Mouse (Mus musculus): ENCODE measurements at regions not wholly inside any gene's neighbourhood (a gene's known extent, or its start where the extent isn't known, plus 50 kb on each side); places are given as distances from the start of the nearest gene placed in this dataset.

DNA sequence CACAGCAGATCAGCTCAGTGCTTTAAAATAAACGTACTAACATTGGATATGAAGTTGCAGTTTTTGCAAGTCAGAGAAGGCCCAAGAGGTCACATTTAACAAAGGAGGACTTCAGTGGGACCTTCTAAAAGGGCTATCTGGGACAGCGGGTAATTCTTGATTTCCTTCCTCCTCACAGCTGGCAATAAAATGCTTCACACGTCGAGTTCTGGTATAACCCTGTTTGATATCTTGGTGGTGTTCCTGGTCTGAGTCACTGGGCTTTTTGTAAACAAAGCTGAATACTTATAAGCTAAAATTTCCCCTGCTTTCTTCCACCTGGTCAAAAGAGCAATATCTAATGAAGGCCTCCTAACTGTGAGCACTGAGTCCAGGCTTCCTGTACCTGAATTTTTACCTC lies 187.9 kb downstream of the Rnd3 start:
- Histone ChIP-seq H3K9me3 (no peaks in the 10 kb centered on the region), H3K27ac (no peak overlapping the region), H3K4me3 (replicated peaks) (no peak overlapping the region), H3K27me3 (replicated peaks) (no peaks in the 10 kb centered on the region), H3K36me3 (no peaks in the 10 kb centered on the region), H3K9ac (no peak overlapping the region), H3K4me1 (0 out of 2 replicates have a peak, but pooled peaks cover 3% of the 10 kb centered on the region), H3K4me2 (no peak overlapping the region)
- 49% methylated on average over 4 of the region's 4 CpGs for WGBS
- no peak for ATAC-seq (ENCODE audit: insufficient read depth, low FRiP score, low read depth)

DNA sequence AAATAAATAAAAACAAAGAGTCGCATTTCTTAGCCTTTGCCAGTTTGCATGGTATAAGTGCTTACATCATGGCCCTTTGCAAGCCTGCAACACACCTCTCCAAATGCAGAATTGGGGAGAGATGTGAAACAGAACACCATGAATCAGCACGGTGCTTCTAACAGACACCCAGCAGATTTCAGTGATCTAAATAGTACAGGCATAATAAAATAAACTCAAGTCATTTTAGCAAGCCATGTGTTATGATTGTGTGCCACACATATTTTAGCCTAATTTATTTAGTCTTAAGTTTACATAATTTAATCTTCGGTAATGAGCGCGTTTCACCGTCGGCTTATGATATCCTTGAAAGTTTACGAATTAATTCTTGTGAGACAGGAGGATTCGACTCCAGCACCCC lies 189.6 kb downstream of the Rnd3 start:
- ATAC-seq (ENCODE audit: insufficient read depth, low FRiP score, low read depth), result no peak
- Histone ChIP-seq H3K36me3 (no peaks in the 10 kb centered on the region), H3K9ac (no peak overlapping the region), H3K9me3 (no peaks in the 10 kb centered on the region), H3K4me3 (replicated peaks) (no peak overlapping the region), H3K4me2 (no peak overlapping the region), H3K27me3 (replicated peaks) (no peaks in the 10 kb centered on the region), H3K4me1 (0 out of 2 replicates have a peak, but pooled peaks cover 3% of the 10 kb centered on the region), H3K27ac (no peak overlapping the region)
- WGBS, result 67% methylated on average over 9 of the region's 9 CpGs

DNA sequence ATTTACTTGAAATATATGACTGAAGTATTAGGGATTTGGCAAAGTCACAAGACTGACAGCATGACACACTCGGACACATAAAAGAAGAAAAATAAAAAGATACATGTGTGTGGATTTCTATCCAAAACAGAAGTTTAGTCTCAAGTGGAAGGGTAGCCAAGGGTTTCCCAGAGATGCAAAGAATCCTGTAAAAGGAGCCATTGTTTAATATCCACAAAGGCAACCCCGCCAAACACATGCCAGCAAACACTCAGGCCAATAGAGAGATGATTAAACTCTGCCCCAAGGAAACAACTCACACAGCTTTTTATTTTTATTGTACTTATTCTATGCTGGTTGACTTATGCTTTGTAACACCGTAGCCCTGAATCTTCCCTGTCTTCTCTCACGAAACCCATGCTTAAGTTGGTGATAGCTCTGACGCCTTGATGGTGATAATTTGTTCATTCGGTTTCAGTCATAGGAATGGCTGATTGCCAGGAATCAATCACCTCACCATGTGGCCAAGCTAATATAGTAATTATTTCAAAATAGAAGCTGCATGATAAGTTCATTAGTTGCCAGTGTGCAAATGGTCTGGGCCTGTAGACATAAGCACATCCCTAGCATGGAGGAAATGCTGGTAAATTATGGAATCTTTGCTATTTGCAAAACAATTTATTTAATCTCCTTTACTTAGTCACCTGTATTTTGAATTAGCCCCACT lies 194.4 kb downstream of the Rnd3 start:
- H3K36me3 ChIP-seq, result no peaks in the 10 kb centered on the region
- H3K9me3 ChIP-seq, result no peaks in the 10 kb centered on the region
- no peaks in the 10 kb centered on the region for H3K4me1 ChIP-seq
- H3K27ac ChIP-seq, result no peak overlapping the region
- no peak overlapping the region for H3K4me2 ChIP-seq
- no peak overlapping the region for H3K4me3 ChIP-seq (replicated peaks)
- ATAC-seq (ENCODE audit: insufficient read depth, low FRiP score, low read depth), result no peak
- WGBS, result 72% methylated on average over 6 of the region's 6 CpGs
- no peaks in the 10 kb centered on the region for H3K27me3 ChIP-seq (replicated peaks)
- no peak overlapping the region for H3K9ac ChIP-seq

DNA sequence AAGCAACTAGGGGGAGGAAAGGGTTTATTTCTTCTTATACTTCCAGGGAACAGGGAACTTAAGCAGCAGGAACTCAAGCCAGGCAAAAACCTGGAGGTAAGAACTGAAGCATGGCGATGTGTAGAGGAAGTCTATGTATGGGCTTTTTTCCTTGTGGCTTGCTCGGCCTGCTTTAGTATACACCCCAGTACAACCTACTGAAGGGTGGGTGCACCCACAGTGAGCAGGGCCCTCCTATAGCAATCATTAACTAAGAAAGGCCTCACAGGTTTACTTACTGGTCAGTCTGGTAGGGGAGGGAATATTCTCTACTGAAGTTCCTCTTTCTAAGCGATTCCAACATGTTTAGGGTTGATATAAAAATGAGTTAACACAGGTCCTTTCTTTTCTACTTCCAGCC lies 197.9 kb downstream of the Rnd3 start:
- ATAC-seq (ENCODE audit: insufficient read depth, low FRiP score, low read depth), result peak; percentile 89

DNA sequence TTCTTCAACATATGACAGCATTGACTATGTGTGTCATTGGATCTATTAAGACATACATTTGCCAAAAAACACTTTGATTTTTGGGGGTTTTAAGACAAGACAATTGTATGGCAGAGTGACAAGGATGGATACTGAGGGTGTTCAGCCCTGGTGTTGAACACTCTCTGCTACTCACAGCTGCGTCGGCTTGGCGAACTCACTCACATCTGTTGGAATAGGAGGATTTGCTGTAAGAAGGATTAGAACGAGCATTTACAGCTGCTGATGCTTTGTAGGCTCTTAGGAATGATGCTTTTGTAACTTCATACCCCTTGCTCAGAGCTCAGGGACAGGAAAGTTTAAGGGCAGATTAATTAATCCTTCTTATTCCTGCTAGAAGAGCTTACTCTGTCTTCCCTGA lies 199.2 kb downstream of the Rnd3 start:
- WGBS, result 86% methylated on average over 4 of the region's 4 CpGs
- Histone ChIP-seq H3K36me3 (no peaks in the 10 kb centered on the region), H3K4me1 (no peaks in the 10 kb centered on the region), H3K4me2 (no peak overlapping the region), H3K4me3 (replicated peaks) (no peak overlapping the region), H3K9me3 (no peaks in the 10 kb centered on the region), H3K27ac (no peak overlapping the region), H3K27me3 (replicated peaks) (no peaks in the 10 kb centered on the region), H3K9ac (no peak overlapping the region)
- no peak for ATAC-seq (ENCODE audit: insufficient read depth, low FRiP score, low read depth)

More for the DNA sequence above, 197.9 kb downstream of the Rnd3 start:
- Histone ChIP-seq H3K27ac (no peak overlapping the region), H3K4me2 (no peak overlapping the region), H3K4me3 (replicated peaks) (no peak overlapping the region), H3K27me3 (replicated peaks) (no peaks in the 10 kb centered on the region), H3K9ac (no peak overlapping the region), H3K36me3 (no peaks in the 10 kb centered on the region), H3K9me3 (no peaks in the 10 kb centered on the region), H3K4me1 (no peaks in the 10 kb centered on the region)
- WGBS, result 71% methylated on average over 3 of the region's 3 CpGs

DNA sequence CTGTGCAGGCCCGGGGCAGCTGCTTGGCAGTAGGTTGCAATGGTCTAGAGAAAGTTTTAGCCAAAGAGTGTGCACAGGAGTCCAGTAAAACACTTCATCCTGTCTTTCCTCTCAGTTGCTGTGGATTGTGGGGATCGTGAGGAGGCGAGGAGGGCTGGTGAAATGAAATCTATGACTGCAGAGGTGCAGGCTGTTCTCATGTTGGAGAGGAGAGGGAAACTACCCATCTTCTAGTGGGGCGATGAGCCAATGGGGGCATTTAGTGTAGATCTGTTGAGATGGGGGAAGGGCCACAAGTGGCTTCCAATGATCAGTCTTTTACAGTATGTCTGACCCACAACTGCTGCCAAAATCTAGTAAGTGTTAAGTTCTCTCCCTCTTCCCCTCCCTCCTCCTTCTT lies 203.4 kb downstream of the Rnd3 start:
- no peak overlapping the region for H3K4me3 ChIP-seq (replicated peaks)
- H3K36me3 ChIP-seq, result no peaks in the 10 kb centered on the region
- H3K9me3 ChIP-seq, result no peaks in the 10 kb centered on the region
- 90% methylated on average over 4 of the region's 4 CpGs for WGBS
- H3K27me3 ChIP-seq (replicated peaks), result no peaks in the 10 kb centered on the region
- H3K9ac ChIP-seq, result no peak overlapping the region
- H3K4me2 ChIP-seq, result no peak overlapping the region
- no peak overlapping the region for H3K27ac ChIP-seq
- H3K4me1 ChIP-seq, result no peaks in the 10 kb centered on the region
- no peak for ATAC-seq (ENCODE audit: insufficient read depth, low FRiP score, low read depth)

- no peak overlapping the region for H3K27ac ChIP-seq
- H3K36me3 ChIP-seq, result no peaks in the 10 kb centered on the region
- H3K4me1 ChIP-seq, result no peaks in the 10 kb centered on the region
- H3K4me2 ChIP-seq, result no peak overlapping the region
- no peak overlapping the region for H3K4me3 ChIP-seq (replicated peaks)
- no peak overlapping the region for H3K9ac ChIP-seq
- H3K27me3 ChIP-seq (replicated peaks), result no peaks in the 10 kb centered on the region
- ATAC-seq (ENCODE audit: insufficient read depth, low FRiP score, low read depth), result no peak
- H3K9me3 ChIP-seq, result no peaks in the 10 kb centered on the region
- 73% methylated on average over 15 of the region's 15 CpGs for WGBS
Observed at GRCm38 (mm10) chr2:50943180-50943579, 205.7 kb downstream of the Rnd3 start.

DNA sequence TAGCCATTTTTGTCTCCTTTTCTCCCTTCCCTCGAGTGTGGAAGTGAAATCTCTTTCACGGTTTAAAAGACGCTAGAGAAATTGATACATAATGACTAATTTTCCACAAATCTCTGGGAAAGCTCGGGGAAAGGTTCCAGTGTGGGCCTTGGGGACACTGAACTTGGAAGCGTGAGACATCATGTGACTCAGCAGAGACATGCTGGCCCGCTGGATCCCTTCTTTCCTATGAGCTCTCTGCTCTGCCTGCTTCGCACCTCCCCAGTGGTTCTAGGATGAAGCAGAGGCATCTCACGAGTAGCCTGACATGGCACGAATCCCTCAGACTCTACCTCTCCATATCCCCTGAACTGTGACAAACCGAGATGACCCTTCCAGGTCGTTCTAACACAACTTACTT lies 206.2 kb downstream of the Rnd3 start:
- H3K9ac ChIP-seq, result no peak overlapping the region
- no peaks in the 10 kb centered on the region for H3K4me1 ChIP-seq
- no peak overlapping the region for H3K4me3 ChIP-seq (replicated peaks)
- no peak overlapping the region for H3K4me2 ChIP-seq
- H3K27me3 ChIP-seq (replicated peaks), result no peaks in the 10 kb centered on the region
- H3K9me3 ChIP-seq, result no peaks in the 10 kb centered on the region
- no peak for ATAC-seq (ENCODE audit: insufficient read depth, low FRiP score, low read depth)
- no peaks in the 10 kb centered on the region for H3K36me3 ChIP-seq
- H3K27ac ChIP-seq, result no peak overlapping the region
- 82% methylated on average over 11 of the region's 11 CpGs for WGBS

GRCm38 (mm10) chr2:50932936-50933335 lies 216.0 kb downstream of the Rnd3 start:
- H3K9ac ChIP-seq, result no peak overlapping the region
- WGBS, result 36% methylated on average over 7 of the region's 7 CpGs
- no peaks in the 10 kb centered on the region for H3K36me3 ChIP-seq
- no peak overlapping the region for H3K4me2 ChIP-seq
- no peaks in the 10 kb centered on the region for H3K27me3 ChIP-seq (replicated peaks)
- H3K9me3 ChIP-seq, result no peaks in the 10 kb centered on the region
- no peak overlapping the region for H3K4me3 ChIP-seq (replicated peaks)
- no peaks in the 10 kb centered on the region for H3K4me1 ChIP-seq
- ATAC-seq (ENCODE audit: insufficient read depth, low FRiP score, low read depth), result no peak
- no peak overlapping the region for H3K27ac ChIP-seq

GRCm38 (mm10) chr2:50921002-50921401 lies 227.9 kb downstream of the Rnd3 start:
- no peaks in the 10 kb centered on the region for H3K4me1 ChIP-seq

DNA sequence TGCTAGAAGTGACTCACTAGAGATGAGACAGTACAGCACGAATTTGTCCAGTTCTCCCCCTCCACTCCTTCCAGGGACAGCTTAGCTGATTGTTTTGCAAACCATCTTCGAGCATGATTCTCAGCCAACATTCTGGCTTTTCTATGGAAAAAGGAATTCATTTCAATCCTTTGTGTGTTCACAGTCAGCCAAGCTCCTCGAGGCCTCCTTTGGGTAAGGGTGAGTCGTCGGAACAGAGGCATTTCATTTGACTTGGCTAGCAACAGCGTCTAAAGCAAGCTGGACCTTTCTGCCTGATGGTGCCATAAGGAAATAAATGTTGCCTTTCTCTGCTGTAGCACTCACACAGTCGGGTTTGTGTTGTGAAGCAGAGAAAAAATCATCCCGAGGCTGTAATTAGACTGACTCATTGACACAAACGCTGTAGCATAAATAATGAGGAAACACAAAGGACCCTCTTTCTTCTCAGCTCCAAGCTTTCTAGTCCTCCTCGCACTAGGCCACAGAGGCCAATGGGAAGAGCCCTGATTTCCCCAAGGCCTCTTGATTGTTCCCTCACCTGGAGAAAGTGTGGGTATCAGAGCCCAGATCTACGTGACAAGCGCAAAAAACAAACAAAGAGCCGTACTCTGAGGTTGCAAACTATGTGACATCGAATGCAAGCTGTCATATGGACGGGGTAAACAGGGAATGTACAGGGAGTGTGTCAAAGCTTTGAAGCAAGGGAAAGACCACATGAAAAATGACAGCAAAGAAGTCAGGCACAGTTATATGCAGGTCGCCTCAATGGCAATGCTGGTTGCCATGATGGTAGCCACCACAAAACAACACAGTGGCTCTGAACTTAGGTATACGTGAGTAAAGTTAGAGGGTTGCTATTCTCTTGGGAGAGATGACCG lies 232.3 kb downstream of the Rnd3 start:
- Histone ChIP-seq H3K9ac (no peak overlapping the region), H3K4me2 (no peak overlapping the region), H3K4me1 (no peaks in the 10 kb centered on the region), H3K9me3 (no peaks in the 10 kb centered on the region), H3K27me3 (replicated peaks) (no peaks in the 10 kb centered on the region), H3K4me3 (replicated peaks) (no peak overlapping the region), H3K36me3 (no peaks in the 10 kb centered on the region), H3K27ac (no peak overlapping the region)
- no peak for ATAC-seq (ENCODE audit: insufficient read depth, low FRiP score, low read depth)
- WGBS, result 55% methylated on average over 18 of the region's 18 CpGs

More at GRCm38 (mm10) chr2:50921002-50921401, 227.9 kb downstream of the Rnd3 start:
- H3K9me3 ChIP-seq, result no peaks in the 10 kb centered on the region
- no peaks in the 10 kb centered on the region for H3K27me3 ChIP-seq (replicated peaks)
- H3K4me2 ChIP-seq, result no peak overlapping the region
- no peak overlapping the region for H3K4me3 ChIP-seq (replicated peaks)
- H3K36me3 ChIP-seq, result no peaks in the 10 kb centered on the region
- H3K9ac ChIP-seq, result no peak overlapping the region
- no peak for ATAC-seq (ENCODE audit: insufficient read depth, low FRiP score, low read depth)
- no peak overlapping the region for H3K27ac ChIP-seq

- no peak for ATAC-seq (ENCODE audit: insufficient read depth, low FRiP score, low read depth)
- no peaks in the 10 kb centered on the region for H3K36me3 ChIP-seq
Observed at GRCm38 (mm10) chr2:50915149-50915548, 233.8 kb downstream of the Rnd3 start.

More at GRCm38 (mm10) chr2:50915149-50915548, 233.8 kb downstream of the Rnd3 start:
- H3K4me1 ChIP-seq, result no peaks in the 10 kb centered on the region
- no peak overlapping the region for H3K4me2 ChIP-seq
- no peaks in the 10 kb centered on the region for H3K27me3 ChIP-seq (replicated peaks)
- no peak overlapping the region for H3K9ac ChIP-seq
- WGBS, result 81% methylated on average over 2 of the region's 2 CpGs
- no peak overlapping the region for H3K4me3 ChIP-seq (replicated peaks)
- no peak overlapping the region for H3K27ac ChIP-seq
- no peaks in the 10 kb centered on the region for H3K9me3 ChIP-seq
